Mouse (Mus musculus) liver, embryonic 14.5 days (tissue): ENCODE measurements around the gene Herpud1. TPM values are rescaled to one million over a fixed set of nuclear protein-coding genes. Genes with fewer than 3 reads are reported as not detected.
"Not testable (repeated sequence)": the region's sequence is repeated elsewhere in the genome, so short reads cannot be mapped to it uniquely, and the experiment has no call there.

Experiments used
- ATAC-seq: fragments of 200-750 bp; cut with Nextera tagmentation; 2 replicates; pipeline ENCODE4 v1.8.0; 2017; ENCODE audit warnings: moderate number of reproducible peaks, mild to moderate bottlenecking, moderate library complexity; ENCODE audit not compliant: insufficient read depth
- DNase-seq, 3 experiments: peaks; one replicate each; pipeline ENCODE4 v3.0.0-alpha.2; 2012 to 2013; ENCODE audit warnings: low read depth in 3 of 3, low spot score in 3 of 3
- H3K27ac ChIP-seq: fragments of 300-500 bp; sonication (generic); 2 replicates; pipeline ENCODE4 v1.5.1; 2014; ENCODE audit warnings: moderate library complexity, mild to moderate bottlenecking, control low read depth, inconsistent platforms
- H3K27me3 ChIP-seq: fragments of 300-500 bp; sonication (generic); 2 replicates; pipeline ENCODE4 v1.6.1; 2014; ENCODE audit warnings: mild to moderate bottlenecking, low read length, moderate library complexity; ENCODE audit not compliant: control insufficient read depth, insufficient read depth
- H3K36me3 ChIP-seq: fragments of 300-500 bp; sonication (generic); replicated peaks from 2 replicates; pipeline ENCODE4 v1.6.1; 2014; ENCODE audit warnings: low read depth; ENCODE audit not compliant: control insufficient read depth, insufficient read depth
- H3K4me1 ChIP-seq, 2 experiments: fragments of 200-500 bp in 1 of 2; fragments of 300-500 bp in 1 of 2; sonication (generic) in 1 of 2; replicated peaks; 2 replicates each; pipeline ENCODE4 v1.6.1; 2012 to 2014; ENCODE audit warnings: antibody characterized with exemption in 1 of 2, inconsistent platforms in 1 of 2, low read length in 1 of 2; ENCODE audit not compliant: control insufficient read depth in 2 of 2, insufficient read depth in 2 of 2
- H3K4me2 ChIP-seq: fragments of 300-500 bp; sonication (generic); 2 replicates; pipeline ENCODE4 v1.6.1; 2014; ENCODE audit warnings: low read depth, mild to moderate bottlenecking, control low read depth, moderate library complexity
- H3K4me3 ChIP-seq, 2 experiments: fragments of 200-500 bp in 1 of 2; fragments of 300-500 bp in 1 of 2; sonication (generic) in 1 of 2; 2 replicates each; pipeline ENCODE4 v1.5.1; 2012 to 2014; ENCODE audit warnings: low read depth in 2 of 2, low read length in 2 of 2, mild to moderate bottlenecking in 2 of 2, control low read depth in 1 of 2, inconsistent platforms in 1 of 2, moderate library complexity in 1 of 2; ENCODE audit not compliant: insufficient read depth in 1 of 2
- H3K9ac ChIP-seq: fragments of 300-500 bp; sonication (generic); replicated peaks from 2 replicates; pipeline ENCODE4 v1.6.1; 2014; ENCODE audit warnings: mild to moderate bottlenecking, control low read depth, moderate library complexity
- H3K9me3 ChIP-seq: fragments of 300-500 bp; sonication (generic); 2 replicates; pipeline ENCODE4 v1.6.1; 2016; ENCODE audit warnings: low read length, mixed read lengths; ENCODE audit not compliant: control insufficient read depth
- CTCF ChIP-seq: IDR thresholded peaks from 2 replicates; pipeline ENCODE4 v1.5.1; 2016; ENCODE audit warnings: antibody characterized with exemption, low read depth, control low read depth
- EP300 ChIP-seq: IDR thresholded peaks from 2 replicates; pipeline ENCODE4 v1.6.1; 2016; ENCODE audit warnings: antibody characterized with exemption, low read depth
- WGBS: fragments of 180-500 bp; shearing (Covaris S2); extraction: QIAGEN DNeasy Blood & Tissue Kit; methylation state at CpG from one replicate; pipeline ENCODE4 v1.1.7; 2014; ENCODE audit not compliant: insufficient replicate concordance; 5-methylcytosine and 5-hydroxymethylcytosine counted together
- polyA plus RNA-seq, 2 experiments: library from polyadenylated mRNA; depleted of rRNA in 1 of 2; stranded (reverse) in 1 of 2; unstranded in 1 of 2; fragments of >200 nt; fragmentation: Nextera tagmentation in 1 of 2; extraction: Ambion mirVana in 1 of 2; gene quantifications; 2 replicates each; pipeline versions ENCODE4 v1.2.1 to v1.2.3; 2012 to 2014

Herpud1 gene
- polyA plus RNA-seq, 2 experiments = 46.7 to 86.5 TPM

- ATAC-seq = no peak
- Histone ChIP-seq H3K36me3 (peaks cover 29% of the 10 kb centered on the region), H3K4me3 (no peak overlapping the region), H3K27me3 (no peaks in the 10 kb centered on the region), H3K9me3 (no peaks in the 10 kb centered on the region), H3K27ac (no peak overlapping the region), H3K4me1 (no peaks in the 10 kb centered on the region), H3K9ac (no peak overlapping the region), H3K4me2 (no peak overlapping the region)
- 39% methylated on average over 3 of the region's 3 CpGs for WGBS
- no peak for DNase-seq
- TF ChIP-seq CTCF (no peak), EP300 (no peak)
These were observed 13.2 kb downstream of the Herpud1 start for GRCm38 (mm10) chr8:94399361-94399953.

- not testable (repeated sequence) for H3K4me1 ChIP-seq, ATAC-seq, H3K9me3 ChIP-seq, H3K4me3 ChIP-seq, H3K27me3 ChIP-seq, H3K4me2 ChIP-seq, DNase-seq, H3K27ac ChIP-seq, H3K9ac ChIP-seq
- peaks cover 24% of the 10 kb centered on the region for H3K36me3 ChIP-seq
- TF ChIP-seq CTCF = peak; percentile 14; the same call in 1 of the 2 replicates
- WGBS = 66% methylated on average over 2 of the region's 2 CpGs
These were observed 13.7 kb downstream of the Herpud1 start for GRCm38 (mm10) chr8:94399957-94400356.

- peaks cover 0 to 10% of the 10 kb centered on the region in 2 experiments; a peak in 2 of 4 replicates for H3K4me1 ChIP-seq
- no peaks in the 10 kb centered on the region for H3K36me3 ChIP-seq
- 17% methylated on average over 8 of the region's 8 CpGs for WGBS
- H3K4me2 ChIP-seq = no peak overlapping the region
- no peak overlapping the region for H3K9ac ChIP-seq
- DNase-seq (peak in 1 of 3 experiments; percentile 17), ATAC-seq (peak; percentile 68; the same call in 1 of the 2 replicates)
- no peaks in the 10 kb centered on the region for H3K27me3 ChIP-seq
- TF ChIP-seq CTCF (no peak), EP300 (no peak)
- no peak overlapping the region for H3K4me3 ChIP-seq
- H3K9me3 ChIP-seq = no peaks in the 10 kb centered on the region
- H3K27ac ChIP-seq = no peak overlapping the region
These were observed 22.3 kb downstream of the Herpud1 start for GRCm38 (mm10) chr8:94408443-94409080.

GRCm38 (mm10) chr8:94409523-94409922 is 23.3 kb downstream of the Herpud1 start:
- 53% methylated on average over 7 of the region's 7 CpGs for WGBS
- ATAC-seq (no peak), DNase-seq (no peak)
- Histone ChIP-seq H3K4me3 (no peak overlapping the region), H3K27ac (no peak overlapping the region), H3K9ac (no peak overlapping the region), H3K4me1 (peaks cover 0 to 10% of the 10 kb centered on the region in 2 experiments; a peak in 2 of 4 replicates), H3K36me3 (no peaks in the 10 kb centered on the region), H3K27me3 (no peaks in the 10 kb centered on the region), H3K4me2 (no peak overlapping the region), H3K9me3 (no peaks in the 10 kb centered on the region)
- TF ChIP-seq CTCF = no peak
- TF ChIP-seq EP300 = no peak

GRCm38 (mm10) chr8:94412518-94412917 is 26.3 kb downstream of the Herpud1 start:
- no peak overlapping the region for H3K27ac ChIP-seq
- TF ChIP-seq CTCF (no peak), EP300 (no peak)
- no peak overlapping the region for H3K9ac ChIP-seq
- no peak overlapping the region for H3K4me3 ChIP-seq
- ATAC-seq = no peak
- H3K36me3 ChIP-seq = no peaks in the 10 kb centered on the region
- 59% methylated on average over 6 of the region's 6 CpGs for WGBS
- no peaks in the 10 kb centered on the region for H3K27me3 ChIP-seq
- peaks cover 0 to 10% of the 10 kb centered on the region in 2 experiments; a peak in 2 of 4 replicates for H3K4me1 ChIP-seq
- no peaks in the 10 kb centered on the region for H3K9me3 ChIP-seq
- no peak for DNase-seq
- H3K4me2 ChIP-seq = no peak overlapping the region
